Mouse (Mus musculus) G1E (cell line): Measurements from ENCODE around the gene Lsm12. TPM values are rescaled to one million over a fixed set of nuclear protein-coding genes. Genes with fewer than 3 reads are reported as not detected.

ENCODE experiments used
- ATAC-seq: 2 replicates; pipeline ENCODE4 v1.8.0; 2016; ENCODE audit warnings: mild to moderate bottlenecking; ENCODE audit not compliant: insufficient number of reproducible peaks, poor library complexity, low FRiP score, severe bottlenecking; ENCODE audit errors: extremely low read depth
- DNase-seq: peaks from one replicate; pipeline ENCODE4 v3.0.0; 2012; ENCODE audit warnings: low spot score
- H3K27me3 ChIP-seq: 2 replicates; pipeline ENCODE4 v1.6.1; 2012; ENCODE audit warnings: mild to moderate bottlenecking, low read length, inconsistent platforms; ENCODE audit not compliant: insufficient read depth
- H3K36me3 ChIP-seq: replicated peaks from 2 replicates; pipeline ENCODE3; 2012; ENCODE audit warnings: mild to moderate bottlenecking, inconsistent platforms
- H3K4me1 ChIP-seq: 2 replicates; pipeline ENCODE4 v1.6.1; 2012; ENCODE audit warnings: low read depth, low read length, inconsistent platforms, mixed read lengths; ENCODE audit not compliant: insufficient read depth
- H3K4me3 ChIP-seq: 2 replicates; pipeline ENCODE4 v1.5.1; 2012; ENCODE audit warnings: low read depth, mild to moderate bottlenecking, inconsistent platforms, low read length, moderate library complexity, mixed read lengths
- H3K9me3 ChIP-seq: replicated peaks from 2 replicates; pipeline ENCODE4 v1.6.1; 2012; ENCODE audit warnings: inconsistent platforms
- CTCF ChIP-seq: IDR thresholded peaks from 2 replicates; pipeline ENCODE4 v1.5.1; 2012; ENCODE audit warnings: low read depth, low read length, inconsistent platforms, mixed read lengths
- GATA1 ChIP-seq: IDR thresholded peaks from 2 replicates; pipeline ENCODE4 v1.6.1; 2012; ENCODE audit warnings: borderline replicate concordance, low read length, inconsistent platforms, mixed read lengths
- GATA2 ChIP-seq: IDR thresholded peaks from 2 replicates; pipeline ENCODE4 v1.6.1; 2012; ENCODE audit warnings: low read depth, low read length, inconsistent platforms, borderline replicate concordance
- POLR2AphosphoS5 ChIP-seq: IDR thresholded peaks from 2 replicates; pipeline ENCODE4 v1.6.1; 2012; ENCODE audit warnings: low read depth, low read length, inconsistent platforms; ENCODE audit not compliant: insufficient replicate concordance
- TAL1 ChIP-seq: conservative IDR thresholded peaks from 2 replicates; pipeline ENCODE4 v1.6.1; 2012; ENCODE audit warnings: low read depth, low read length, inconsistent platforms, mixed read lengths
- polyA plus RNA-seq: library from polyadenylated mRNA; stranded (reverse); fragments of >175 nt; gene quantifications from 2 replicates; pipeline ENCODE4 v1.2.3, GENCODE M21; 2012
- total RNA-seq, 2 experiments: library from RNA; stranded (forward) in 1 of 2; stranded (reverse) in 1 of 2; fragments of 200-1000 nt in 1 of 2; fragments of >200 nt in 1 of 2; fragmentation: Nextera tagmentation in 1 of 2; gene quantifications; 2 replicates each; pipeline ENCODE4 v1.2.3; 2014 to 2017

Gene Lsm12
- total and polyA plus RNA-seq, 3 experiments: 51.8 to 160 (median 136) TPM

GRCm38 (mm10) chr11:102217396-102217795 lies 32.3 kb upstream of the Lsm12 start:
- Histone ChIP-seq H3K4me1 (peaks cover 71% of the 10 kb centered on the region), H3K9me3 (no peaks in the 10 kb centered on the region), H3K36me3 (peaks cover 5% of the 10 kb centered on the region), H3K4me3 (no peak overlapping the region), H3K27me3 (peaks cover 31% of the 10 kb centered on the region)
- TF ChIP-seq GATA2 (no peak), POLR2AphosphoS5 (no peak), TAL1 (no peak), CTCF (no peak), GATA1 (no peak)
- DNase-seq (no peak), ATAC-seq (no peak)

GRCm38 (mm10) chr11:102216886-102217240 lies 31.8 kb upstream of the Lsm12 start:
- DNase-seq: no peak
- Histone ChIP-seq H3K4me1 (peaks cover 65% of the 10 kb centered on the region), H3K27me3 (peaks cover 35% of the 10 kb centered on the region), H3K9me3 (no peaks in the 10 kb centered on the region), H3K36me3 (peaks cover 7% of the 10 kb centered on the region), H3K4me3 (no peak overlapping the region)
- ATAC-seq: no peak
- no peak for TF ChIP-seq GATA2
- TF ChIP-seq POLR2AphosphoS5: no peak
- no peak for TF ChIP-seq CTCF
- TF ChIP-seq TAL1: no peak
- TF ChIP-seq GATA1: no peak

- ATAC-seq (no peak), DNase-seq (no peak)
- no peak for TF ChIP-seq CTCF
- TF ChIP-seq TAL1: no peak
- no peak for TF ChIP-seq POLR2AphosphoS5
- TF ChIP-seq GATA1: no peak
- TF ChIP-seq GATA2: no peak
- Histone ChIP-seq H3K36me3 (peaks cover 9% of the 10 kb centered on the region), H3K4me1 (peaks cover 60% of the 10 kb centered on the region), H3K9me3 (no peaks in the 10 kb centered on the region), H3K27me3 (peaks cover 41% of the 10 kb centered on the region), H3K4me3 (no peak overlapping the region)
Observed at GRCm38 (mm10) chr11:102216056-102216885, 31.2 kb upstream of the Lsm12 start.

- Histone ChIP-seq H3K27me3 (peaks cover 41% of the 10 kb centered on the region), H3K4me3 (no peak overlapping the region), H3K9me3 (no peaks in the 10 kb centered on the region), H3K36me3 (peaks cover 9% of the 10 kb centered on the region), H3K4me1 (peaks cover 52% of the 10 kb centered on the region)
- no peak for TF ChIP-seq CTCF
- DNase-seq (no peak), ATAC-seq (no peak)
Observed at GRCm38 (mm10) chr11:102215511-102215910, 30.4 kb upstream of the Lsm12 start.

- TF ChIP-seq GATA1 (no peak), CTCF (no peak), POLR2AphosphoS5 (no peak), GATA2 (no peak), TAL1 (no peak)
- Histone ChIP-seq H3K4me3 (no peak overlapping the region), H3K4me1 (peaks cover 50% of the 10 kb centered on the region), H3K36me3 (peaks cover 9% of the 10 kb centered on the region), H3K9me3 (no peaks in the 10 kb centered on the region), H3K27me3 (peaks cover 44% of the 10 kb centered on the region)
- ATAC-seq (no peak), DNase-seq (no peak)
Observed at GRCm38 (mm10) chr11:102214430-102215156, 29.5 kb upstream of the Lsm12 start.

- H3K4me3 ChIP-seq: no peak overlapping the region
- DNase-seq: no peak
- peaks cover 47% of the 10 kb centered on the region for H3K4me1 ChIP-seq
Observed at GRCm38 (mm10) chr11:102211936-102212341, 26.8 kb upstream of the Lsm12 start.

More at GRCm38 (mm10) chr11:102211936-102212341, 26.8 kb upstream of the Lsm12 start:
- ATAC-seq: no peak
- H3K36me3 ChIP-seq: peaks cover 5% of the 10 kb centered on the region
- peaks cover 44% of the 10 kb centered on the region for H3K27me3 ChIP-seq
- no peaks in the 10 kb centered on the region for H3K9me3 ChIP-seq
- TF ChIP-seq CTCF (no peak), TAL1 (no peak), POLR2AphosphoS5 (no peak), GATA1 (no peak), GATA2 (no peak)
